9 mouse cellular contexts compared by ENCODE assay signal in the genomic region with DNA sequence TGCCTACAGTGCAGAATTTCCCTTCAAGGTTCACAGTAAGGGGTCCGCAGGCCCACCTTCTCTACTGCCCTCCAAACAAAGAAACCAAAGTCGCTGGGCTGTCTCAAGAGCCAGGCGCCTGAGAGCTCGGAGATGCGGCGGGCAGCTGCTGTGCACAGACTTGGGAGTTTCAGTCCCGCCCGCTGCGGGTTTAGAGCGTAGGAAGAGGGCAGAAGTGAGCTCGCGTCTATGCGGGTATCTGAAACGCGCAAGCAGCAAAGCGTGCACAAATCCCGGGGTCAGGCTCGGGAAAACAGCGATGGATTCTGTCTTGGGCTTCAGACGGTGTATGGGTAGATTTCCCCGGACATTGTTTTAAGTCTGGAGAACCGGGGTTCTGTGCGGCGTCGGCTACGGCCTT. TPM values are rescaled to one million over a fixed set of nuclear protein-coding genes. Genes with fewer than 3 reads are reported as not detected.
DNase-seq lines count a peak whose midpoint lies in the region; ATAC-seq and TF ChIP-seq lines count a peak whose summit lies in the region.
"Had no signal": no experiment of that assay in that cellular context is flagged by ENCODE, and none has a peak within 500 bp of the region (broad histone marks: within the 10 kb centered on the region; RNA-seq: fewer than 3 reads in every experiment).

No protein-coding gene starts in this region.

- ATAC-seq in lung, postnatal 0 days = no peak
- ATAC-seq in forebrain, embryonic 11.5 days (replicated peaks; ENCODE audit: low FRiP score) = no peak
- no peak for ATAC-seq in CD4-positive, CD25-positive, alpha-beta regulatory T cell, adult 4 months

- H3K9ac ChIP-seq in lung, postnatal 0 days (replicated peaks; ENCODE audit: low read depth) = no peak overlapping the region
- H3K9ac ChIP-seq in forebrain, embryonic 11.5 days (ENCODE audit: low read length) = peak overlapping the region; percentile 27; the same call in 1 of the 2 replicates

- peak overlapping the region; percentile 40 for H3K4me2 ChIP-seq in lung, postnatal 0 days (replicated peaks; ENCODE audit: low read depth, low read length)
- peak overlapping the region; percentile 46 for H3K4me2 ChIP-seq in forebrain, embryonic 11.5 days (ENCODE audit: low read depth, low read length, severe bottlenecking)

- H3K4me3 ChIP-seq in lung, postnatal 0 days (ENCODE audit: low read depth, low read length) = peak overlapping the region; percentile 25
- peak overlapping the region; percentile 18 for H3K4me3 ChIP-seq in forebrain, embryonic 11.5 days (ENCODE audit: low read depth, low read length)
- no peak overlapping the region for H3K4me3 ChIP-seq in thymus, adult 2 months (ENCODE audit: control insufficient read depth, insufficient read depth, low read length)

- under 1% methylated on average over 26 of the region's 26 CpGs for WGBS in lung, postnatal 0 days
- 1% methylated on average over 26 of the region's 26 CpGs for WGBS in forebrain, embryonic 11.5 days
- 4% methylated on average over 26 of the region's 26 CpGs for WGBS in thymus, adult 2 months

- no peaks in the 10 kb centered on the region; the same call in 1 of the 2 replicates for H3K4me1 ChIP-seq in lung, postnatal 0 days (ENCODE audit: insufficient read depth, low read depth, low read length)
- peaks cover 29% of the 10 kb centered on the region for H3K4me1 ChIP-seq in forebrain, embryonic 11.5 days (replicated peaks; ENCODE audit: control insufficient read depth, insufficient read depth, low read length)
- peaks cover 2% of the 10 kb centered on the region; the same call in 1 of the 2 replicates for H3K4me1 ChIP-seq in thymus, adult 2 months (replicated peaks; ENCODE audit: control insufficient read depth, insufficient read depth, low read length)

- H3K27ac ChIP-seq in lung, postnatal 0 days (ENCODE audit: low read length) = no peak overlapping the region
- no peak overlapping the region for H3K27ac ChIP-seq in forebrain, embryonic 11.5 days (ENCODE audit: low read depth, low read length)
- H3K27ac ChIP-seq in thymus, adult 2 months (ENCODE audit: control insufficient read depth, insufficient read depth, low read length) = no peak overlapping the region

- TF ChIP-seq EP300 in lung, postnatal 0 days (IDR thresholded peaks at IDR 0.05) = no peak

- DNase-seq in lung, postnatal 0 days (ENCODE audit: low spot score) = peak; percentile 13
- DNase-seq in lung, postnatal 36 days = no peak
- peak; percentile 72 for DNase-seq in forebrain, embryonic 11.5 days (ENCODE audit: low spot score)
- DNase-seq in kidney, postnatal 14 days = peak; percentile 12
- DNase-seq in retina, embryonic 14.5 days (ENCODE audit: low spot score) = peak; percentile 68
- no peak for DNase-seq in thymus, adult 2 months
- no peak for DNase-seq in layer of hippocampus, postnatal 14 days (ENCODE audit: low spot score in 2 of 2)

- TF ChIP-seq POLR2A in thymus, adult 2 months (IDR thresholded peaks at IDR 0.05; ENCODE audit: control insufficient read depth, extremely low read depth, insufficient read depth, low read length, poor library complexity) = no peak

- H3K36me3 ChIP-seq in lung, postnatal 0 days (ENCODE audit: insufficient read depth, low read length) = no peaks in the 10 kb centered on the region
- no peaks in the 10 kb centered on the region for H3K36me3 ChIP-seq in forebrain, embryonic 11.5 days (ENCODE audit: control insufficient read depth, insufficient read depth, low read length)
- no peaks in the 10 kb centered on the region for H3K36me3 ChIP-seq in thymus, adult 2 months (ENCODE audit: control insufficient read depth, insufficient read depth, low read length)

- H3K27me3 ChIP-seq in lung, postnatal 0 days (replicated peaks; ENCODE audit: insufficient read depth, low read length) = peaks cover 58% of the 10 kb centered on the region
- peaks cover 74% of the 10 kb centered on the region for H3K27me3 ChIP-seq in forebrain, embryonic 11.5 days (ENCODE audit: control insufficient read depth, insufficient read depth, low read length)
- H3K27me3 ChIP-seq in thymus, adult 2 months (ENCODE audit: control insufficient read depth, insufficient read depth, low read length) = peaks cover 30% of the 10 kb centered on the region

- H3K9me3 ChIP-seq in lung, postnatal 0 days (ENCODE audit: low read length) = no peaks in the 10 kb centered on the region
- H3K9me3 ChIP-seq in forebrain, embryonic 11.5 days (ENCODE audit: control insufficient read depth, low read length) = no peaks in the 10 kb centered on the region

- peak; percentile 2; the same call in 1 of the 2 replicates for TF ChIP-seq CTCF in lung, postnatal 0 days (IDR thresholded peaks at IDR 0.05)
- TF ChIP-seq CTCF in thymus, adult 2 months (IDR thresholded peaks at IDR 0.05; ENCODE audit: borderline replicate concordance, control insufficient read depth, extremely low read depth, insufficient read depth, low read length, poor library complexity) = no peak

RNA-seq across cellular contexts. Expression of gene Sox14, which starts 7.4 kb away (rescaled TPM):
- not detected in 2 replicates for polyA plus RNA-seq in lung, postnatal 0 days (2015; fragmentation: Nextera tagmentation; extraction: Ambion mirVana)
- 0.77 and 1.9 TPM in 2 replicates for polyA plus RNA-seq in forebrain, embryonic 11.5 days (2014; fragmentation: Nextera tagmentation; extraction: Ambion mirVana)
- 0.08 TPM in 1 of 2 replicates, not detected in the other for polyA plus RNA-seq in thymus, adult 2 months (2012; rRNA removed)
- polyA plus RNA-seq in CD4-positive, CD25-positive, alpha-beta regulatory T cell, adult 4 months (2017; shearing (Covaris generic)) = not detected
- total RNA-seq in layer of hippocampus, postnatal 14 days (2021) = under 1 TPM in 1 of 2 experiments, not detected in 1; 0.91 TPM
- total RNA-seq: left cerebral cortex, postnatal 36 days had no signal

Comparison
In these comparisons a context has a peak if more than half of its experiments do, and no peak if none do; other contexts are left out.
1. DNase-seq: peak in lung, postnatal 0 days (single experiment), forebrain, embryonic 11.5 days (single experiment), kidney, postnatal 14 days (single experiment) and retina, embryonic 14.5 days (single experiment); none in lung, postnatal 36 days (single experiment), thymus, adult 2 months (single experiment) and layer of hippocampus, postnatal 14 days (0 of 2).